Mouse (Mus musculus) forebrain, embryonic 11.5 days (tissue): ENCODE measurements at regions not wholly inside any gene's neighbourhood (a gene's known extent, or its start where the extent isn't known, plus 50 kb on each side); places are given as distances from the start of the nearest gene placed in this dataset.

Experiments used
- ATAC-seq: fragments of 200-750 bp; cut with Nextera tagmentation; replicated peaks from 2 replicates; pipeline ENCODE4 v1.8.0; 2017; ENCODE audit warnings: moderate TSS enrichment; ENCODE audit not compliant: low FRiP score
- DNase-seq: peaks from one replicate; pipeline ENCODE4 v3.0.0-alpha.2; 2017; ENCODE audit warnings: low spot score
- H3K27ac ChIP-seq: fragments of 300-500 bp; sonication (generic); 2 replicates; pipeline ENCODE4 v1.5.1; 2014; ENCODE audit warnings: low read depth, low read length
- H3K27me3 ChIP-seq: fragments of 300-500 bp; sonication (generic); 2 replicates; pipeline ENCODE4 v1.6.1; 2014; ENCODE audit warnings: mild to moderate bottlenecking, low read length, mixed read lengths; ENCODE audit not compliant: control insufficient read depth, insufficient read depth
- H3K36me3 ChIP-seq: fragments of 300-500 bp; sonication (generic); 2 replicates; pipeline ENCODE4 v1.6.1; 2014; ENCODE audit warnings: mild to moderate bottlenecking, low read length, moderate library complexity, mixed read lengths; ENCODE audit not compliant: control insufficient read depth, insufficient read depth
- H3K4me1 ChIP-seq: fragments of 300-500 bp; sonication (generic); replicated peaks from 2 replicates; pipeline ENCODE4 v1.6.1; 2014; ENCODE audit warnings: low read length, mixed read lengths; ENCODE audit not compliant: control insufficient read depth, insufficient read depth
- H3K4me2 ChIP-seq: fragments of 300-500 bp; sonication (generic); 2 replicates; pipeline ENCODE4 v1.6.1; 2014; ENCODE audit warnings: low read depth, mild to moderate bottlenecking, low read length, moderate library complexity, mixed read lengths; ENCODE audit not compliant: severe bottlenecking
- H3K4me3 ChIP-seq: fragments of 300-500 bp; sonication (generic); 2 replicates; pipeline ENCODE4 v1.5.1; 2014; ENCODE audit warnings: low read depth, low read length
- H3K9ac ChIP-seq: fragments of 300-500 bp; sonication (generic); 2 replicates; pipeline ENCODE4 v1.6.1; 2014; ENCODE audit warnings: low read length
- H3K9me3 ChIP-seq: fragments of 300-500 bp; sonication (generic); 2 replicates; pipeline ENCODE4 v1.6.1; 2016; ENCODE audit warnings: low read length, mixed read lengths; ENCODE audit not compliant: control insufficient read depth
- WGBS: fragments of 180-500 bp; shearing (Covaris S2); extraction: QIAGEN DNeasy Blood & Tissue Kit; methylation state at CpG from one replicate; pipeline ENCODE4 v1.1.7; 2014; 5-methylcytosine and 5-hydroxymethylcytosine counted together

GRCm38 (mm10) chr13:110569180-110569512, 174.3 kb downstream of the Plk2 start:
- WGBS, result 89% methylated on average over 2 of the region's 2 CpGs
- no peaks in the 10 kb centered on the region for H3K27me3 ChIP-seq
- no peak overlapping the region for H3K4me3 ChIP-seq
- no peaks in the 10 kb centered on the region for H3K36me3 ChIP-seq
- ATAC-seq, result no peak
- H3K4me2 ChIP-seq, result no peak overlapping the region
- no peaks in the 10 kb centered on the region for H3K9me3 ChIP-seq
- no peak overlapping the region for H3K27ac ChIP-seq
- H3K9ac ChIP-seq, result no peak overlapping the region
- DNase-seq, result no peak
- peaks cover 3% of the 10 kb centered on the region; the same call in 1 of the 2 replicates for H3K4me1 ChIP-seq

DNA sequence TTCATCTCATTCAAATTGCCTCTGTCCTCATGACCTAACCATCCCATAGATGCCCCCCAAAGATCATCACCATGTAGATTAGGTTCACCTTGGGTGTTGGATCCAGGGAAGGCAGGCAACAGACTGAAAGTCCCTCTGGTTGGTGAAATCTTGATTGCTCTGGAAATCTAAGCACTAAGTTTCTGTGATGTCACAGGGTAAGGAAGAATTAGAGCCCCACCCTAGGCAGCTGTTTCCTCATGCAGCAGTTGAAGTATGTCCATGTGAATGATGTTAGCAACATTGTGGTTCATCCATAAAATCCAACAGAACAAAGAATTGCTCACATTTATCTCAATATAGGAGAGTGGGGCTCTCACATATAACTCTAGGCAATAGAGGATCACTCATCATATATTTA, 175.5 kb downstream of the Plk2 start:
- H3K9ac ChIP-seq, result no peak overlapping the region
- H3K4me2 ChIP-seq, result no peak overlapping the region
- ATAC-seq, result no peak
- H3K27ac ChIP-seq, result no peak overlapping the region
- no peaks in the 10 kb centered on the region for H3K36me3 ChIP-seq
- DNase-seq, result no peak
- peaks cover 3% of the 10 kb centered on the region; the same call in 1 of the 2 replicates for H3K4me1 ChIP-seq
- no peaks in the 10 kb centered on the region for H3K27me3 ChIP-seq
- no peak overlapping the region for H3K4me3 ChIP-seq
- H3K9me3 ChIP-seq, result no peaks in the 10 kb centered on the region

DNA sequence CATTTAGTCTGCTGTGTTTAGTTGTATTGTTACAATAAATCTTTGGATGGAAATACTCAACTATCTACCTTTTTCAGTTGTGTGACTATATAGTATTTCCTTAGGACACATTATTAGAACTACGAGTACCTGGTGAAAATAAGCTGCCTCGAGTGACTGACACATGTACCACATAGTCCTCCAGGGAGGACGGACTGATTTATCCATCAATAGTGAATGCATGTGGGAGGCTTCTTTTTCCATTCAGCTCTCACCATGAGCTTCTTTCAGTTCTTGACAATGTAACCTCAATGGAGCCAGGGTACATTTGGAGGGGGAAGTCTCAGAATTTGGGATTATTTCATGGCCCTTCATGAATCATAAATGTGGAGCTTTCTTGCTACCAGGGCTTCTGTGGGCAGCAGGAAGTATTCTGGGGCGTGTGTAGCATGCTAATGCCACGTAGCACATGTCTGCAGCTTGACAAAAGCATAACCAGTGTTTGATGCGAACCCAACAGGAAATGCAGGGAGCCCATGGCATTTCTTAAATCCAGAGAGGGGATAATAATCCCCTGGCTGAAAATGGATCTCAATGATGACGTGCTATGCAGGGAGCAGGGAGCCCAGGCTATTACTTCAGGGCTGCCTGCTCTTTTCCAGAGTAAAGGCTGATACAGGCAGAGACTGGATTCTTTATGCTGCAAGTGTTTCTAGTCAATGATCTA, 178.7 kb downstream of the Plk2 start:
- Histone ChIP-seq H3K27me3 (no peaks in the 10 kb centered on the region), H3K36me3 (no peaks in the 10 kb centered on the region), H3K4me1 (peaks cover 3% of the 10 kb centered on the region; the same call in 1 of the 2 replicates), H3K4me2 (no peak overlapping the region), H3K27ac (no peak overlapping the region), H3K4me3 (no peak overlapping the region), H3K9ac (no peak overlapping the region), H3K9me3 (no peaks in the 10 kb centered on the region)
- 63% methylated on average over 7 of the region's 7 CpGs for WGBS
- DNase-seq (no peak), ATAC-seq (no peak)

DNA sequence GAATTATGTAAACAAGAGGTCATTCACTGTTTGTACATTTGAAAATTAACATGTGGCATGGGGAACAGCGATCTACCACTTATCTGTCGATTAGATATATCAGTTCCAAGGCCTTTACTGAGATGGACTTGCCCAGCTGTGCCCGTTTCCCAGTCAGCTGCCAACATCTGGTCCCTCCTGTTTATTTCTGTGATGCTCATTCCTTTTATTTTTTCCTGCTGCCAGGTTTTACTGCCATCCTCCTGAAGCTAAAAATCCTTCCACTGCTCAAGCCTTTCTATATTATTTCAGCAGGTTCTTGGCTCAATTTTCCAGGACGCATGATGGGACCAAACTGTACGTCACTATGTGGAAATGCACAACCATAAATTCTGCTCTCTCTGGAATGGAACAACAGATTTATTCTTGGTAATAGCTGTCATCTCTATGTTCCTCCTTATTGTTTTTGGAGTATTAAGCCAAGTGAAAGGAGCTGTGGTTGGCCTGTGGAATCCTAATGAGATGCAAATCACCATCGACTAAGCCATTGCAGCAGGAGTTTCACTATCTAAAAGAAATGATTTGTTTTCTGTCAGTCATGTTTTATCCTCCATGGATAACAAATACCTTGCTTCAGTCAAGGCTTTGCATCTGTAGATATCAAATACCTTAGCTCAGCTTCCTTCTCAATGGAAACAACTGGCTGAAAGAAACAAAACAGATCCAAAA, 180.1 kb downstream of the Plk2 start:
- Histone ChIP-seq H3K27me3 (no peaks in the 10 kb centered on the region), H3K4me3 (no peak overlapping the region), H3K4me1 (peaks cover 3% of the 10 kb centered on the region; the same call in 1 of the 2 replicates), H3K9ac (no peak overlapping the region), H3K4me2 (no peak overlapping the region), H3K27ac (no peak overlapping the region), H3K9me3 (no peaks in the 10 kb centered on the region), H3K36me3 (no peaks in the 10 kb centered on the region)
- WGBS, result 73% methylated on average over 6 of the region's 6 CpGs
- ATAC-seq (0 out of 2 replicates have a peak, but pooled peaks have one; percentile 13), DNase-seq (no peak)

GRCm38 (mm10) chr13:110578159-110578558, 183.3 kb downstream of the Plk2 start:
- peaks cover 3% of the 10 kb centered on the region; the same call in 1 of the 2 replicates for H3K4me1 ChIP-seq
- H3K9ac ChIP-seq, result no peak overlapping the region
- DNase-seq (no peak), ATAC-seq (no peak)
- H3K27me3 ChIP-seq, result no peaks in the 10 kb centered on the region
- no peaks in the 10 kb centered on the region for H3K9me3 ChIP-seq
- H3K4me2 ChIP-seq, result no peak overlapping the region
- no peak overlapping the region for H3K27ac ChIP-seq
- H3K36me3 ChIP-seq, result no peaks in the 10 kb centered on the region
- WGBS, result 82% methylated on average over 7 of the region's 7 CpGs
- H3K4me3 ChIP-seq, result no peak overlapping the region

DNA sequence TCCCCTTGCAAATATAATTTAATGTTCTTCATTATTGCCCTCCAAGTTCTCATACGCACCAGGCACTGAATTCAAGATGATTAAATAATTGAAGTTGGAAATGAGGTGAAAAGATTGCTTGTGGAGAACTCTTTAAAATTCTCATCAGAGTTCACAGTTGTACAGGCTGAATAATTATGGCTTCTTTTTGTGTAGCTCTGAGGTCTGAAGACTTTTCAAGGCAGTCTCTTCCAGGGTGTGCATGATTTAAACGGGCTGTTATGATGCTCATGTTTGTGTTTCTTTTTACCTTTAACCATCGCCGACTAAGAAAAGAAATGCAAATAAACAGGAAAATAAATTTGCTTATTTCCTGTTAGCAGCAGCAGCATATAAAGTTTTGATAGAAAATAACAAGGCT, 185.3 kb downstream of the Plk2 start:
- no peak for ATAC-seq
- 84% methylated on average over 4 of the region's 4 CpGs for WGBS

DNA sequence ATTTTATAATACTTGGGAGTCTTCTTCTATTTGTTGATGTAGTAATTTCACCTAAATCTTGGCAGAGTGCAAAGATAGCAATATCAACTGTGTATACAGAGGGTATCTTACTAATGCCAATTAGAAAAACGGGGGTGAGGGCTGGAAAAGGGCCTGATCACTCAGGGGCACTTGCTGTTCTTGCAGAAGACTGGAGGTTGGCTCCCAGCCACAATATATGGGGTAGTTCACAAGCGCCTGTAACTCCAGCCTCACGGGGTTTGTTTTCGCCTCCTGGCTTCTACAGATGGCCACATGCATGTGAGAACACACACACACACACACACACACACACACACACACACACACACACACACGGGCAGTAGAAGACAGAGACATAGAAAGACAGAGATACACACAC, 185.7 kb downstream of the Plk2 start:
- Histone ChIP-seq H3K4me2 (no peak overlapping the region), H3K4me3 (no peak overlapping the region), H3K9ac (no peak overlapping the region), H3K4me1 (no peaks in the 10 kb centered on the region), H3K36me3 (no peaks in the 10 kb centered on the region), H3K27ac (no peak overlapping the region), H3K27me3 (no peaks in the 10 kb centered on the region), H3K9me3 (no peaks in the 10 kb centered on the region)
- WGBS, result 90% methylated on average over 5 of the region's 5 CpGs
- DNase-seq (no peak), ATAC-seq (no peak)

More for the DNA sequence above, 185.3 kb downstream of the Plk2 start:
- Histone ChIP-seq H3K27me3 (no peaks in the 10 kb centered on the region), H3K4me3 (no peak overlapping the region), H3K36me3 (no peaks in the 10 kb centered on the region), H3K9me3 (no peaks in the 10 kb centered on the region), H3K9ac (no peak overlapping the region), H3K4me1 (no peaks in the 10 kb centered on the region), H3K4me2 (no peak overlapping the region), H3K27ac (no peak overlapping the region)
- DNase-seq, result no peak

GRCm38 (mm10) chr13:110584765-110585164, 189.9 kb downstream of the Plk2 start:
- 73% methylated on average over 10 of the region's 10 CpGs for WGBS
- Histone ChIP-seq H3K4me1 (no peaks in the 10 kb centered on the region), H3K4me3 (no peak overlapping the region), H3K9me3 (no peaks in the 10 kb centered on the region), H3K27me3 (no peaks in the 10 kb centered on the region), H3K27ac (no peak overlapping the region), H3K36me3 (no peaks in the 10 kb centered on the region), H3K4me2 (no peak overlapping the region), H3K9ac (no peak overlapping the region)
- peak; percentile 53; the same call in 1 of the 2 replicates for ATAC-seq
- DNase-seq, result no peak

GRCm38 (mm10) chr13:110594630-110595029, 199.8 kb downstream of the Plk2 start:
- H3K36me3 ChIP-seq, result no peaks in the 10 kb centered on the region
- H3K9ac ChIP-seq, result no peak overlapping the region
- H3K9me3 ChIP-seq, result no peaks in the 10 kb centered on the region
- 94% methylated on average over 3 of the region's 3 CpGs for WGBS
- H3K27me3 ChIP-seq, result no peaks in the 10 kb centered on the region
- H3K27ac ChIP-seq, result no peak overlapping the region
- no peak for ATAC-seq
- no peaks in the 10 kb centered on the region for H3K4me1 ChIP-seq
- H3K4me3 ChIP-seq, result no peak overlapping the region
- no peak for DNase-seq
- no peak overlapping the region for H3K4me2 ChIP-seq
